Mouse (Mus musculus) hindlimb bud, embryonic 11.5 days (tissue): ENCODE data around the gene Rwdd3.

Source experiments
- DNase-seq: peaks from one replicate; pipeline ENCODE4 v3.0.0-alpha.2; 2012; ENCODE audit warnings: low read depth, low spot score; ENCODE audit errors: extremely low spot score

Rwdd3 gene

GRCm38 (mm10) chr3:121161661-121162060, 9.8 kb downstream of the Rwdd3 start:
- no peak for DNase-seq

GRCm38 (mm10) chr3:121160424-121160823, 11.1 kb downstream of the Rwdd3 start:
- no peak for DNase-seq

- DNase-seq, result no peak
Observed at GRCm38 (mm10) chr3:121159566-121159965, 11.9 kb downstream of the Rwdd3 start.

DNA sequence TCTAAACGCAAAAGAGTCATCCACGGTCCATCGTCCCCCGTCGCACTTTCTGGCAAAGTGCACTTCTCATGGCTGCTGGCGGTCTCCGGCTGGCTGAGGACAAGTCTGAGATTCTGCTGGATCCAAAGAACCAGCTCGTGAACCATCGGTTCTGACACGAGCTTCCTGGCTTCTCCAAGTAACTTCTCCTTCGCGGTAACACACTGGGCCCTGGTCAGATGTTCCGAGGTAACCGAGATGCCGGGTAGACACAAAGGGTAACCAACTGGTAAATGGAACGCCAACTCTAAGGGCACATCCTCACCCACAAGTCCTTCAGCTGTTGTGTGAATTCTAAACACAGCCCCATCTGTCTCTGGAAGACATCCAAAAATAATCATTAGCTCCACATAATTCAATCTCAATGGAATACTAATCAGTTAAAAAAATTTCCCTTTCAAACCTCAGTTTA, 12.6 kb downstream of the Rwdd3 start:
- DNase-seq, result no peak

- no peak for DNase-seq
Observed at GRCm38 (mm10) chr3:121157546-121158330, 13.8 kb downstream of the Rwdd3 start.

DNA sequence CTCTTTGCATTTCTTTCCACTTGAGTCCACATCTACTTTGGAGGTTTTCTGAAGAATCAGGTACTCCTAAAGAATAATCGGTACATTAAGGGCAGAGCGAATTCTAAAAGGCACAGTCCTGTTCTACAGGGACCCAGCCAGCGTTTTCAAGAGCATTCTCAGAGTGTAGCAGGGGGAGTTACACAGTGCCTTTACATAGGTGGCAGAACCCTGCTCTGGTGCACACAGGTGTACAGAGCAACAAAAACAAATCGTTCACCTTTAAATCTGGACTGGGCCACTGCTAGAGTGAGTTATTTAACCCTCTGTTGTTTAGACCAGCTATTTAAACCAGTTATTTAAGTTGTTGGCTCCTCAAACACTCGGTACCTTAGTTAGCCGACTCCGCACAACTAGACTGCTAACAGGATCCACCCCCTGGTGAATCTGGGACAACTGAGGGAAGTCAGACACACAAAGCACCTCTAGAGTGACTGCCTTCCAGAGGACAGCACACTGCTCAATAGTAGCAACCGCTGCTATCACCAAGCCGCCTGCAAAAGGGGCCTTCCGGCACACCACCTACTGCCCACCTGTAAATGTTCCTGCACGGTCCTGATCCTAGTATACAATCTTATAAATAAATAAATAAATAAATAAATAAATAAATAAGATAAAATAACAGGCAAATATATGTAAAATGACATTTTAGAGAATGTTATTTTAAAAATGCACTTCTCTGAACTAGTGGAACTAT, 14.9 kb downstream of the Rwdd3 start:
- DNase-seq, result no peak

DNA sequence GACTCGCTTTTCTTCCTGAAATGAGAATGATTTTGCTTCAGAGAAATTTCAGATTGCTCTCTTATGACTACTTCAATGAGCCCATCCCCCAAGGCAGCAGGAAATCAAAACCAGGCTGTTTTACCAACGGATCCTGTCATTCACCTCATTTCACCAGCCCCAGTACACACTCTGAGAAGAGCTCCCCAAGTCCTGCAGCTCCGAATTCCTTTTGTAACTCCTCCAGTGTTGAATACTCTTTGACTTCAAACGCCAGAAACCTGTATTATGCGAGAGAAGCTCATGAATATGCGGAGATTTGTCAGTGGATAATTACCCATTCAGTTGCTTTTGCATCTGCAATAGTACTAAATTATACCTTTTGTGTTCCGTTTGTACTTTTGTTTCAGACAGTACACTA, 15.5 kb downstream of the Rwdd3 start:
- DNase-seq, result no peak

DNA sequence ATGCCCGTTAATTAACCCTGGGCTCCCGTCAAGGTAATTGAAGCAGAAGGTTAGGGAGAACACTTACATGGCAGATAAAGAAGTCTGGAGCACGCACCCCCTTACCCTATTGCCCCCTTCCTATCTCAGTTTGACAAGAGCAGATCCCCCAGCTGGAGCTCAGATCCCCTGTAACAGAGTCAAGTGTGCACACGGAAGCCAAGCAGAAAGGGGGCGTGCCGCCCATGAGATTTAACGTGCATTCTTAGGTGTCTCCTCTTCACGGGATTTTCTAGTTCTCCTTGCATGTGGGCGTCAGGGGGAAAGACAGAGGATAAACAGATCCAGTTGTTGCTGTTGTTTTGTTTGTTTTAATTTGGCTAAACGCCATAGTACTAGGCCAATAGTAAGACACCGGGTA, 37.6 kb downstream of the Rwdd3 start:
- no peak for DNase-seq

GRCm38 (mm10) chr3:121133039-121133438, 38.5 kb downstream of the Rwdd3 start:
- no peak for DNase-seq

DNA sequence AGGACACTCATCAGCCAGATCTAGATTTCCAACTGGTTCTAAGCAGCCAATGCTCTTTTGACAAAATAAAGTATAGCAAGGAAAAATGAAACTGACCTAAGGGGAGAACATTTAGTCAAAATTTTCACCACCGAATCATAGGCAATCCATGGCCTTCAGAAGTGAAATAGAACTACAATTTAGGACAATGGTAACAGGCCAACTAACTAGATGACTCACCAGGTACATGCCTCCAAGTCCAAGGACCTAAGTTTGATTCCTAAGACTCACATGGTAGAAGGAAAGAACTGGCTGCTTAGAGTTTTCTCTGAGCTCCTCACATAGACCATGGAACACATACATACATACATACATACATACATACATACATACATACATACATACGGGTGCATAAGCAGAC, 44.3 kb downstream of the Rwdd3 start:
- DNase-seq, result no peak

DNA sequence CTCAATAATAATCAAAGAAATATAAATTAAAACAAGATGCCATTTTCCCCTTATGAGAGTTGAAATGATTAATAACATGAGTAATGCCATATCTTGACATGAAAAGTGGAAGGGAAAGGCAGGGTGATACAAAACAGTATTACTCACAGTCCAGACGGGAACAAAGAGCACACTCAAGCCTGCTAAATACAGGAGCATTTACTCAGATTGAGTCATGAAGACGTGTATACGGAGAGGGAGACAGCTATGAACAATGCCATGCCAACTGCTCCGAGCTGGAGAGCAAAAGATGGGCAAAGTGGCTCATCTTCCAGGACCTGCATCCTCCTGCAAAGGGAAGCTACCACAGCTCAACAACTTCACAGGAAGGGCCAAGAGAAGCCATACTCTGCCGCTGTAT, 45.0 kb downstream of the Rwdd3 start:
- no peak for DNase-seq

GRCm38 (mm10) chr3:121121072-121121471, 50.4 kb downstream of the Rwdd3 start:
- no peak for DNase-seq

DNA sequence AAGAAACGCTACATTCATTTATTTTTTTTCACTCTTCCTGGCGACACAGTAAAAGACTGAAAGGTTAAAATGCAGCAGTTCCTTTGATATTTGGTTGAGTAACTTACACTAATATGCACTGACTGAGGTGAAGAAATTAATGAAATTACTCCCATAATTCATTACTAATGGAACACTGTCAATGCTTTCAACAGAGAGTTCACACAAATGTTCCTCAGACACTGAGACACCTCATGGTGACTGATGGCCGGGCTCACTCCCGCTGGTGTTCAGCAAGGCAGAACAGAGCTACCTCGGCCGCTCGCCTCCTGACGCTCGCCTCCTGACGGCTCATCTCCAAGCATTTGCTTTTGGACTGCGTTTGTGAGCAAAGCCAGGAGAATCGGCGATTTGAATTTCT, 54.9 kb downstream of the Rwdd3 start:
- no peak for DNase-seq

GRCm38 (mm10) chr3:121116067-121116466, 55.4 kb downstream of the Rwdd3 start:
- DNase-seq, result no peak

- DNase-seq, result no peak
Observed at GRCm38 (mm10) chr3:121111068-121111467, 60.4 kb downstream of the Rwdd3 start.

GRCm38 (mm10) chr3:121110430-121110829, 61.1 kb downstream of the Rwdd3 start:
- no peak for DNase-seq

DNA sequence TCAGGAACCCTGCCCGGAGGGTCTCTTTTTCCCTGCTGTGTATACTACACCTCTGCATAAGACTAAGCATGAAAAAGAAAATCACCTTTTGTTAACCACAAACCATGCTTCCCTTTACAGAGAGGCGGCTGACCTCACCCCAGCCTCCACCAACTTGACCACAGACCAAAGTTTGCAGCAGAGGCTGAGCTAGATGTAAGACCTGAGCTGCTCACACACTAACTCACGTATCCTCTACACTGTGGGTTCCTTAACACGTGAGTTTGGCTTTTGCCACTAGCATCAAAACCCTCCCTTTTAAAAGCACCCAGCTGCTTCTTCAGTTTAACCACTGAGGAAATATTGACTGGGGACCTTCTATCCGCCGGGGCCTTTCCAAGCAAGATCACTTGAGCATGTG, 64.0 kb downstream of the Rwdd3 start:
- no peak for DNase-seq

GRCm38 (mm10) chr3:121105408-121105708, 66.1 kb downstream of the Rwdd3 start:
- no peak for DNase-seq
